Mouse (Mus musculus) midbrain, postnatal 0 days (tissue): ENCODE measurements around the gene Cpsf6. TPM values are rescaled to one million over a fixed set of nuclear protein-coding genes. Genes with fewer than 3 reads are reported as not detected.

Experiments used
- ATAC-seq: fragments of 200-750 bp; cut with Nextera tagmentation; 2 replicates; pipeline ENCODE4 v1.8.0; 2017; ENCODE audit warnings: moderate number of reproducible peaks, mild to moderate bottlenecking, moderate TSS enrichment, moderate library complexity; ENCODE audit not compliant: low FRiP score
- DNase-seq: peaks from one replicate; pipeline ENCODE4 v3.0.0-alpha.2; 2015; ENCODE audit warnings: low spot score
- H3K27ac ChIP-seq: fragments of 300-500 bp; sonication (generic); 2 replicates; pipeline ENCODE4 v1.5.1; 2014; ENCODE audit warnings: low read depth, mild to moderate bottlenecking, low read length, mixed read lengths
- H3K27me3 ChIP-seq: fragments of 300-500 bp; sonication (generic); 2 replicates; pipeline ENCODE4 v1.6.1; 2014; ENCODE audit warnings: low read length, control low read depth, mixed read lengths; ENCODE audit not compliant: insufficient read depth
- H3K36me3 ChIP-seq: fragments of 300-500 bp; sonication (generic); 2 replicates; pipeline ENCODE4 v1.6.1; 2014; ENCODE audit warnings: low read length, control low read depth, mixed read lengths; ENCODE audit not compliant: insufficient read depth
- H3K4me1 ChIP-seq: fragments of 300-500 bp; sonication (generic); 2 replicates; pipeline ENCODE4 v1.6.1; 2014; ENCODE audit warnings: mild to moderate bottlenecking, control low read depth, antibody characterized with exemption, low read length, mixed read lengths; ENCODE audit not compliant: insufficient read depth
- H3K4me2 ChIP-seq: fragments of 300-500 bp; sonication (generic); 2 replicates; pipeline ENCODE4 v1.6.1; 2014; ENCODE audit warnings: low read depth, mild to moderate bottlenecking, low read length, mixed read lengths; ENCODE audit not compliant: poor library complexity, severe bottlenecking
- H3K4me3 ChIP-seq: fragments of 300-500 bp; sonication (generic); 2 replicates; pipeline ENCODE4 v1.5.1; 2014; ENCODE audit warnings: low read depth, mild to moderate bottlenecking, low read length, moderate library complexity
- H3K9ac ChIP-seq: fragments of 300-500 bp; sonication (generic); replicated peaks from 2 replicates; pipeline ENCODE4 v1.6.1; 2014; ENCODE audit warnings: mild to moderate bottlenecking, low read length, moderate library complexity, mixed read lengths; ENCODE audit not compliant: poor library complexity, severe bottlenecking
- H3K9me3 ChIP-seq: fragments of 300-500 bp; sonication (generic); 2 replicates; pipeline ENCODE4 v1.6.1; 2016; ENCODE audit warnings: low read length, control low read depth
- CTCF ChIP-seq: IDR thresholded peaks from 2 replicates; pipeline ENCODE4 v1.5.1; 2016; ENCODE audit warnings: antibody characterized with exemption, mild to moderate bottlenecking
- WGBS: fragments of 180-500 bp; shearing (Covaris S2); extraction: QIAGEN DNeasy Blood & Tissue Kit; methylation state at CpG from one replicate; pipeline ENCODE4 v1.1.7; 2014; 5-methylcytosine and 5-hydroxymethylcytosine counted together
- polyA plus RNA-seq: library from polyadenylated mRNA; unstranded; fragments of >200 nt; fragmentation: Nextera tagmentation; extraction: Ambion mirVana; gene quantifications from 2 replicates; pipeline ENCODE4 v1.2.1, GENCODE M21; 2015
- total RNA-seq: library from RNA; depleted of rRNA; stranded (reverse); fragments of >200 nt; gene quantifications from 2 replicates; pipeline ENCODE4 v1.2.3, GENCODE M21; 2014

Cpsf6 gene
- total and polyA plus RNA-seq, 2 experiments from 2014 or later = 85.1 to 120 TPM

- H3K4me2 ChIP-seq = no peak overlapping the region
- no peak overlapping the region for H3K27ac ChIP-seq
- no peaks in the 10 kb centered on the region for H3K27me3 ChIP-seq
- 68% methylated on average over 20 of the region's 20 CpGs for WGBS
- no peaks in the 10 kb centered on the region for H3K36me3 ChIP-seq
- no peak overlapping the region for H3K9ac ChIP-seq
- H3K4me1 ChIP-seq = no peaks in the 10 kb centered on the region
- ATAC-seq (no peak), DNase-seq (peak; percentile 50)
- no peak overlapping the region for H3K4me3 ChIP-seq
- no peaks in the 10 kb centered on the region for H3K9me3 ChIP-seq
- peak; percentile 70 for TF ChIP-seq CTCF
These were observed 22.9 kb upstream of the Cpsf6 start for GRCm38 (mm10) chr10:117402403-117403333.

DNA sequence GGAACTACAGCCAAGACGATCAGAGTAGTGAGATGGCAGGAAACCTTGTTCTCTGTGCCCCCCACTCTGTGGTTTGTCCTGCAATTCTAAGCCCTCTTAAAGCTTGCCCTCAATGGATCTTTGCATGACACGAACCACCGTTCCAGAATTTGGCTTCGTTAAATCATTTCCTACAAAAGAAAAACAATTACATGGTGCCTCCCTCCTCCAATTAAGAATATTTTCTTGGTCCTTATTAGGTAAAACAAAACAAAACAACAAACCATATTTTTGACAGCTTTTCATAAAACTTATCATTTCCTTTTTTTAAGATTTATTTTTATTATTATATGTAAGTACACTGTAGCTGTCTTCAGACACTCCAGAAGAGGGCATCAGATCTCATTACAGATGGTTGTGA is 21.5 kb upstream of the Cpsf6 start:
- DNase-seq (no peak), ATAC-seq (no peak)
- no peak for TF ChIP-seq CTCF
- H3K9ac ChIP-seq = no peak overlapping the region
- no peaks in the 10 kb centered on the region for H3K36me3 ChIP-seq
- no peaks in the 10 kb centered on the region for H3K27me3 ChIP-seq
- H3K4me1 ChIP-seq = no peaks in the 10 kb centered on the region
- H3K9me3 ChIP-seq = no peaks in the 10 kb centered on the region
- whole genome bisulfite sequencing = 92% methylated on average over 4 of the region's 4 CpGs
- H3K27ac ChIP-seq = no peak overlapping the region
- no peak overlapping the region for H3K4me2 ChIP-seq
- H3K4me3 ChIP-seq = no peak overlapping the region

GRCm38 (mm10) chr10:117400246-117400954 is 20.6 kb upstream of the Cpsf6 start:
- Histone ChIP-seq H3K27me3 (no peaks in the 10 kb centered on the region), H3K36me3 (no peaks in the 10 kb centered on the region), H3K4me2 (no peak overlapping the region), H3K9ac (no peak overlapping the region), H3K4me3 (no peak overlapping the region), H3K27ac (no peak overlapping the region), H3K4me1 (no peaks in the 10 kb centered on the region), H3K9me3 (no peaks in the 10 kb centered on the region)
- no peak for TF ChIP-seq CTCF
- ATAC-seq = no peak
- no peak for DNase-seq
- WGBS = 82% methylated on average over 4 of the region's 4 CpGs

- no peak overlapping the region for H3K9ac ChIP-seq
- no peaks in the 10 kb centered on the region for H3K4me1 ChIP-seq
- WGBS = 86% methylated on average over 3 of the region's 3 CpGs
- no peak overlapping the region for H3K4me3 ChIP-seq
- no peak for TF ChIP-seq CTCF
- no peak overlapping the region for H3K4me2 ChIP-seq
- no peak for DNase-seq
- no peaks in the 10 kb centered on the region for H3K36me3 ChIP-seq
- H3K9me3 ChIP-seq = no peaks in the 10 kb centered on the region
- H3K27me3 ChIP-seq = no peaks in the 10 kb centered on the region
- no peak overlapping the region for H3K27ac ChIP-seq
- no peak for ATAC-seq
These were observed 20.0 kb upstream of the Cpsf6 start for GRCm38 (mm10) chr10:117399839-117400238.

GRCm38 (mm10) chr10:117399196-117399595 is 19.4 kb upstream of the Cpsf6 start:
- Histone ChIP-seq H3K4me1 (no peaks in the 10 kb centered on the region), H3K36me3 (no peaks in the 10 kb centered on the region), H3K27me3 (no peaks in the 10 kb centered on the region), H3K27ac (no peak overlapping the region), H3K4me3 (no peak overlapping the region), H3K9ac (no peak overlapping the region), H3K4me2 (no peak overlapping the region), H3K9me3 (no peaks in the 10 kb centered on the region)
- no peak for DNase-seq
- TF ChIP-seq CTCF = no peak
- ATAC-seq = no peak
- 63% methylated on average over 2 of the region's 2 CpGs for WGBS
